Mouse (Mus musculus) urinary bladder, postnatal 14 days (tissue): ENCODE measurements at regions not wholly inside any gene's neighbourhood (a gene's known extent, or its start where the extent isn't known, plus 50 kb on each side); places are given as distances from the start of the nearest gene placed in this dataset.
"Not testable (repeated sequence)": the region's sequence is repeated elsewhere in the genome, so short reads cannot be mapped to it uniquely, and the experiment has no call there.

Source experiments
- DNase-seq: peaks from one replicate; pipeline ENCODE4 v3.0.0; 2021; ENCODE audit warnings: low spot score

- not testable (repeated sequence) for DNase-seq
These were observed 57.0 kb upstream of the Egfem1 start for GRCm38 (mm10) chr3:29024851-29025250.

GRCm38 (mm10) chr3:29027726-29028125 is 54.1 kb upstream of the Egfem1 start:
- no peak for DNase-seq

- DNase-seq = no peak
These were observed 51.0 kb upstream of the Egfem1 start for GRCm38 (mm10) chr3:29030791-29031190.

GRCm38 (mm10) chr3:29031811-29032210 is 50.0 kb upstream of the Egfem1 start:
- DNase-seq = peak; percentile 26
